Mouse (Mus musculus): Measurements from ENCODE around the gene Mpz.

Gene Mpz

GRCm38 (mm10) chr1:171149974-171150760 is at the start of gene Mpz, which contains the start of gene Sdhc:
Gene Mpz (plus strand): TSS chr1:171150711.
Gene Sdhc (minus strand): TSS chr1:171150603.
- DNase-seq (ENCODE audit: low spot score in 2 of 2): peak; percentile 92 to 96

GRCm38 (mm10) chr1:171101033-171101432 is 49.5 kb upstream of the Mpz start:
- DNase-seq (ENCODE audit: low spot score in 2 of 2): no peak

DNA sequence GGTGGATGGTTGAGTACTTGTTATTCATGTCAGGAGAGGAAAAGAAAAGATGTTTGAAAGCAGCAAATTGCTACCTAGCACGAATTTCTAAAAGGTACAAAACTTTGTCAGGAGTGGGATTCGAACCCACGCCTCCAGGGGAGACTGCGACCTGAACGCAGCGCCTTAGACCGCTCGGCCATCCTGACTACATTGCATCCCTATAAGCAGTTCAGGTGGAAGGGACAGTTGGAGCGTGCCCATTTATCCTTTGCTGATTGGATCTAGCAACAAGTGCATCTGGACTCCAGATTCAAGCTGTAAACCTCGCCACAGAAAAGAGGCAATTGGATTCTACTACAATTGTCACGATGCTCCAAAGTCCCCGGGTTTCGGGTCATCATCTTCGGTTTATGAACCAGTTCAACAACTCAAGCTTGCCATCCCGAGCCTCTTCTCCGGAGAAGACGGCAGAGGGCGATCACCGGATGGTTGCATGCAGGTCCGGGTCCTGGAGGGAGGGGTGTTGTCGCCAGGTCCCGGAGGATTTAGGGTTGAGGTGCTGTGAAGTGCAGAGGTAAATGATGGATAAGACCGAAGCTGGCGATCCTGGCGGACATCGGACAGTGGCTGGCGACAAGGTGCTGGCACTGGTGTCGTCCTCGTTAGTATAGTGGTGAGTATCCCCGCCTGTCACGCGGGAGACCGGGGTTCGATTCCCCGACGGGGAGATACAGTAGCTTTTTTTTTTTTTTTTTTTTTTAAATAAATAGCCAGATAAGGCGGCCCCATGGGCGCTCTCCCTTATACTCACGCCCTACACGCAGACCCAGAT is 48.6 kb upstream of the Mpz start:
- DNase-seq (ENCODE audit: low spot score in 2 of 2): peak; percentile 77 to 94

GRCm38 (mm10) chr1:171102547-171103177 is 47.8 kb upstream of the Mpz start:
- peak; percentile 73 to 76 for DNase-seq (ENCODE audit: low spot score in 2 of 2)

GRCm38 (mm10) chr1:171103179-171103840 is 47.2 kb upstream of the Mpz start:
- DNase-seq (ENCODE audit: low spot score in 2 of 2): no peak

DNA sequence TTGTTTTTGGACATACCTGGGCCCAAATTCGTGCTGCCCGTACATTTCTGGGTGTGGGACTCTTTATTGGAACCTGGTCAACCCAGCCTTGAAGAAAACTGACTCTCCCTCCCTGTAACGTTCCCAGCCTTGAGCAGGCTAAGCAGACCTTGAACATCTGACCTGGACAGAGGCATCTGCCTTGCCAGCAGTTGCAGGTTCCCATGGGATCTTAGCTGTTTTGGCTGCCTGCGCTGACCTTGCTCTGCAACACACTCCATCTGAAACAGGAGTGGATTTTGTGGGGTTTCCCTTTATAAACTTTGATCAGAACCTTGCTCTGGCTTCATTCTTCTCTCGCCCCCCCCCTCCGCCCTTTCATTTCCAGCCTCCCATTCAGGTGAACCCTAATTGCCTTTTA is 45.3 kb upstream of the Mpz start:
- no peak for DNase-seq (ENCODE audit: low spot score in 2 of 2)

GRCm38 (mm10) chr1:171109620-171110019 is 40.9 kb upstream of the Mpz start:
- DNase-seq (ENCODE audit: low spot score in 2 of 2): no peak

DNA sequence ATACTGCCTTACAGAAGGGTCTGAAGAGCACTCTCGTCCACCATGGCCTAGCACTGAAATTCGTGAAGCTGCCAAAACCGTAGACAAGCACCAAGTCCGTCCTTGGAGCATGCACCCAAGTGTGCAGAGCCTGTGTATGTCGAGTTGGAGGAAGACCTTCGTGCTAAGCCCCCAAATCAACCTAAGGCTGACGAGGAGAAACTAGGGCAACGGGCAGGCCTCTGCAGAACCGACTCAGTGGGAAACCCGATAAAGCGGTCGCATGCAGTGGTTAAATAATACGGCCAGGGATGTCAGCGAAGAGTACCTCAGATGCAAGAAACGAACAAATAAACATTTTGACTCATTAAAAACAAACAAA is 39.9 kb upstream of the Mpz start:
- DNase-seq (ENCODE audit: low spot score in 2 of 2): no peak

DNA sequence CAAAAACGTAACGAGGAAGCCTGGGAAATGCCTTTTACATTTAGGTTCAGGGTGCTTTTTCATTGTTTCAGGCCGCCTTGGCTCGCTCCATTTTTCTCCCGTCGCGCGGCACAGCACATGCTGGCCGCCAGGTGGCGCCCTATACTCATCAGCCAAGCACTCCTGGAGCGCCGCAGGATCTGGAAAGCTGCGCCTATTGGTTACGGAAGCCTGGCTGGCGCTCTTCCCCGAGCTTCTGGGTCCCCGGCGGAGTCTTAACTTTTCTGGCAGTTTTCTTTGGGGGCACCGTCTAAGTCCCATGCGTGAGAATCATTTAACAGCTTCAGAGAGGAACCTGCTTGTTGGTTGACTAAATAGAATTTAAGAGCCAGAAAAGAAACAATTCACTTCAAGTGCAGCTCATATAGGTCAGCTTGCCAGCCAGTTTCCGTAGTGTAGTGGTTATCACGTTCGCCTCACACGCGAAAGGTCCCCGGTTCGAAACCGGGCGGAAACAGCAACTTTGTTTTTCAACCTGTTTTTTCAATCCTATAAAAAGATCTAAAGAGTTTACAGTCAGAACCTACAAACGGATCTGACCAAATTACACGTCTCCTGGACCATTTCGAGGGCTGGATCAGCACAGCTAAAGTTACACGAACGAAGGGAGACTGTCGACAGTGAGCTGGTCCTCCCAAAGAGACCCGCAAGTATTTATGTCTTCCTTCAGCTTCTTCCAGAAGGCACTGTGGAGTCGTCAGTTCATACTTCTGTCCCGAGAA is 39.3 kb upstream of the Mpz start:
- DNase-seq (ENCODE audit: low spot score in 2 of 2): peak; percentile 86 to 88

- DNase-seq (ENCODE audit: low spot score in 2 of 2): peak in 1 of 2 experiments; percentile 25
These were observed 38.5 kb upstream of the Mpz start for GRCm38 (mm10) chr1:171111781-171112575.

- no peak for DNase-seq (ENCODE audit: low spot score in 2 of 2)
These were observed 37.5 kb upstream of the Mpz start for GRCm38 (mm10) chr1:171112986-171113385.

- DNase-seq (ENCODE audit: low spot score in 2 of 2): peak; percentile 81 to 90
These were observed 36.6 kb upstream of the Mpz start, which contains the start of gene Cfap126 for GRCm38 (mm10) chr1:171113873-171114299. Gene Cfap126 (plus strand): TSS chr1:171113918.

DNA sequence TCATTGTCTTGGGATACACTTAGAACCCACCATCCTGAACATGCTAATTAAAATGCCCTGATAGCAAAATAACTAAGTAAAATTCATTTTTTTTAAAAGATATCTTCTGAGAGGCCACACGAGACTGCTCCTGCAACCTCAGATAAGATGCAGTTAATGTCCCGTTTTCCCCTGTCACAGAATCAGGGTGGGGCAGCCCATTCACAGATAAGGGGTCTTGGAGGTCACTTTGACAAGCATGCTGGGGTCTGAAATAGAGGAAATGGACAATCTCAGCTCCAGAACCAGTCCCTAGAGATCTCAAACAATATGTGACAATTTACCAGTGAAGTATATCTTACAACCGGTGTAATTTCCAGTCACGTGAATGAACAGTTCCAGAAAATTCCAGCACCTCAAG is 34.2 kb upstream of the Mpz start:
- DNase-seq (ENCODE audit: low spot score in 2 of 2): no peak

DNA sequence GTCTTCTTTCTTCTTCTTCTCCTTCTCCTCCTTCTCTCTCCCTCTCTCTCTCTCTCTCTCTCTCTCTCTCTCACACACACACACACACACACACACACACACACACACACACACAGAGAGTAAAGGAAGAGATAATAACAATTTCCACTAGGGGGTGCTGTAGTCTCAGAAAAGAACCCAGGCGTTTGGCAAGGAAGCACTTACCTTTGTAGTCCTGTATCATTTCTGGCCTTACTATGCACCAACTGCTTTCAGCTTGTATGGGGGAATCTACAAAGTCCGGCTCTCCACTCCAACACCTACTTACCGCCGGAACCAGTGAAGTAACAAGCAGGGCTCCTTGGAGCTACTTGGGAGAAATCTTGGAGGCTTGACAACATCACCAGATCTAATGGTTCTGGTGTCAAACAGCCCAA is 32.2 kb upstream of the Mpz start:
- peak; percentile 24 to 36 for DNase-seq (ENCODE audit: low spot score in 2 of 2)

- DNase-seq (ENCODE audit: low spot score in 2 of 2): no peak
These were observed 31.5 kb upstream of the Mpz start for GRCm38 (mm10) chr1:171118996-171119395.

DNA sequence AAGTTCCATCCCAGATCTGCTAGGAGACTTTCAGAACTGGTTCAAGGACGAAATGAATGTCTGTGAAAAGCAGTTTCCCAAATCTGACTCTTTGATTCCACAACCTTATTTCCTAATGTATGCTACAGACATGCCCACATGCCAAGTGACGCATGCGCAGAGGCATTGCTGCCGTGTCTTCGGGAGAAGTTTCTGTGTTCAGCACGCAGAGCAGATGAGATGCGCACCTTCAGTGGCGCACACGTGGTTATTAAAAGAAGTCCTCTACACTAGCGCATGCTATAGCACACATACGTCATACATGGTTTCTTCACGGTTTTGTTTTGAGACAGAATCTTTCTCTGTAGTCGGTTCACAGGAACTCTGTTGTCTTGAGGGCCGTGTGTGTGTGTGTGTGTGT is 31.1 kb upstream of the Mpz start:
- DNase-seq (ENCODE audit: low spot score in 2 of 2): no peak

DNA sequence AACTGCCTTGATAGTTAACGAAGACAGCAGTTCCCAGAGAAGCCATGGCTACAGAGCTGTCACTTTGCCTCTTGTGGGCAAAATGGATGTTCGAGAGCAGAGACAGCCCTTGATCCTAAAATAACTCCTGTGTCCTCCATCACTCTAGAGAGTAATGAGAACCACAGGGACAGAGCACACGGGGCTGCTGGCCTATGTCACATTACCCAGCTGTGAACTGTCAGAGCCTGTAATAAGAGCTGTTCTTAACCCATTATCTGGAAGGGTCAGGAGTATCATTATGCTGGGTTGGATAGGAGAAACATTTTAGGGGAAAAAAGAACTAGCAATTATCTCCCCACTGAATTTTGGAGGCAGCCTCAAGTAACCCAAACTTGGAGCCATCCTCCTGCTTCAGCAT is 29.6 kb upstream of the Mpz start:
- DNase-seq (ENCODE audit: low spot score in 2 of 2): no peak

- no peak for DNase-seq (ENCODE audit: low spot score in 2 of 2)
These were observed 28.7 kb upstream of the Mpz start for GRCm38 (mm10) chr1:171121839-171122238.

DNA sequence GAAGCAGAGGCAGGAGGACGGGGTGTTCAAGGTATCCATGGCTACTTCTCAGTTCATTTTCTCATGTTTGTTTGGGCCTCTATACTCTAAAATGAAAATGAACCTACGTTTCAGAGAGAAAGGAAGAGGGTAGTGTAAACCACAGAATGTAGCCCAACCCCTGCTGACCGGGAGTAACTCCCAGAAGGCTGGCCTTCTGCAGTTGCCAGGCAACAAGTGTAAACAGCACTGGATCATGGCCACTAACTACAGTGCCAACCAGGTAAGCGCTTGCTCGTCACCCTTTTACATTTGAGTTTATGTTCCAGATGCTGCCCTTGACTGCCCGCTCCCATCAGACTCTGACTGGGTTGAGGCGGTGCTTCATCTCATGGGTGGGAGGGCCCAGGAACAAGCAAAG is 27.6 kb upstream of the Mpz start:
- peak; percentile 22 to 41 for DNase-seq (ENCODE audit: low spot score in 2 of 2)

DNA sequence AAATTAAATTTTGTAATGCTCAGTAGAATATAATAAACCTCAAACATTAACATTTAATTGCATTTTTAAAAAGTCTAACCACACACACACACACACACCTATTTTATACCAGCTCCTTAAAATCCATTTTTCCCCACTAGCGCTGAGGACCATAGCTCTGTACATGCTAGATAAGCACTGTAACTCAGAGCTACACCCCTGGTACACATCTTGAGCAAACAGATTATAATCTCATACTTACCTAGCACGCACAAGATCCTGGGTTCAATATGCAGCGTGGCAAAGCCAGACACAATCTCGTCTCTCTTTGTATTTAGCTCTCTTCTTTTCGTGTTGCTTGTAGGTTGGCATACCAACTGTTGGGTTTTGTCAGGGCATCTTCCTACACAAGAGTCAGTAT is 26.1 kb upstream of the Mpz start:
- no peak for DNase-seq (ENCODE audit: low spot score in 2 of 2)

Data from urinary bladder, adult 18-20 months (tissue).